ENCODE assay signal across 16 mouse cellular contexts in genomic region chr9:95042420-95042819, GRCm38 (mm10).
"Had no signal": no experiment of that assay in that cellular context is flagged by ENCODE, and none has a peak within 500 bp of the region (broad histone marks: within the 10 kb centered on the region; RNA-seq: fewer than 3 reads in every experiment).

No protein-coding gene starts in this region.

- H3K36me3 ChIP-seq: neural tube, embryonic 13.5 days; neural tube, embryonic 15.5 days; stomach, embryonic 15.5 days had no signal

- H3K4me1 ChIP-seq: neural tube, embryonic 13.5 days; neural tube, embryonic 15.5 days; stomach, embryonic 15.5 days had no signal

- H3K4me2 ChIP-seq: neural tube, embryonic 13.5 days; neural tube, embryonic 15.5 days; stomach, embryonic 15.5 days had no signal

- H3K27me3 ChIP-seq: neural tube, embryonic 13.5 days; neural tube, embryonic 15.5 days; stomach, embryonic 15.5 days had no signal

- H3K9ac ChIP-seq: neural tube, embryonic 13.5 days; neural tube, embryonic 15.5 days; stomach, embryonic 15.5 days had no signal

- DNase-seq: retina, postnatal 1 day; right cerebral cortex, adult 18-20 months; right cerebral cortex, postnatal 14 days; right cerebral cortex, postnatal 25 days; right cerebral cortex, postnatal 4 days; spleen, adult 18-20 months; thymus, adult 18-20 months; thymus, adult 2 months; thymus, postnatal 14 days; thymus, postnatal 25 days; thymus, postnatal 36 days; thymus, postnatal 4 days had no signal

- H3K27ac ChIP-seq: neural tube, embryonic 13.5 days; neural tube, embryonic 15.5 days; stomach, embryonic 15.5 days; stomach, postnatal 0 days had no signal

- H3K9me3 ChIP-seq: neural tube, embryonic 13.5 days; neural tube, embryonic 15.5 days; stomach, embryonic 15.5 days had no signal

- H3K4me3 ChIP-seq: neural tube, embryonic 13.5 days; neural tube, embryonic 15.5 days; stomach, embryonic 15.5 days had no signal
